Mouse (Mus musculus): ENCODE data around the gene Cdh4.

DNA sequence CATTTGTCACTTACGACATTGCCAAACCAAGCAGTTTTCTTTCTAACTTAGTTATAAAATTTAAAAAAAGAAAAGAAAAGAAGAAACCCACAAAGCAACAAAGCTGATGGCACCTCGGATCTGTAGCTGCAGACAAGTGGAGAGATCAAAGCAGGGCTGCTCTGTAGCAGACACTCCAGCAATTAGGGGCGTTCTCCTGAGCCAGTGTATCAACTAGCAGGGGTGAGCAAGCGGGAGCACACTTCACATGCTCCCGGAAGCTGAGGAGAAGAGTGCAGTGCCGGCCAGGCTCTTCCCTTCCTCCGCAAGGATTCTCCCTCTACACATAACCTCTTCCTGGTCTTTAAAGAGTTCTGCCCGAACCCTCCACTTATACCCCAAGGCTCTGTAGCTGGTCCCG is 220.5 kb downstream of the Cdh4 start:
- no peak for TF ChIP-seq EP300 (IDR thresholded peaks at IDR 0.05; ENCODE audit: low read depth)
- no peak for TF ChIP-seq CTCF (IDR thresholded peaks at IDR 0.05; ENCODE audit: low read depth)

Measured in heart, postnatal 0 days (tissue).